Mouse (Mus musculus): Measurements from ENCODE around the gene Ncf2.

The Ncf2 gene

GRCm38 (mm10) chr1:152796683-152797263 is 3.2 kb upstream of the Ncf2 start:
- DNase-seq (ENCODE audit: low read depth) = no peak

GRCm38 (mm10) chr1:152798125-152798524 is 1.9 kb upstream of the Ncf2 start:
- no peak for DNase-seq (ENCODE audit: low read depth)

GRCm38 (mm10) chr1:152800633-152801176 is 711 bp downstream of the Ncf2 start:
- no peak for DNase-seq (ENCODE audit: low read depth)

- DNase-seq (ENCODE audit: low read depth) = no peak
These were observed 4.9 kb downstream of the Ncf2 start for GRCm38 (mm10) chr1:152804907-152805306.

GRCm38 (mm10) chr1:152807619-152808391 is 7.8 kb downstream of the Ncf2 start:
- DNase-seq (ENCODE audit: low read depth) = no peak

- no peak for DNase-seq (ENCODE audit: low read depth)
These were observed 8.3 kb downstream of the Ncf2 start for GRCm38 (mm10) chr1:152808392-152808680.

GRCm38 (mm10) chr1:152809541-152810252 is 9.7 kb downstream of the Ncf2 start:
- DNase-seq (ENCODE audit: low read depth) = no peak

- no peak for DNase-seq (ENCODE audit: low read depth)
These were observed 10.8 kb downstream of the Ncf2 start for GRCm38 (mm10) chr1:152810533-152811439.

GRCm38 (mm10) chr1:152815265-152815701 is 15.3 kb downstream of the Ncf2 start:
- DNase-seq (ENCODE audit: low read depth) = peak; percentile 22

- DNase-seq (ENCODE audit: low read depth) = no peak
These were observed 17.2 kb downstream of the Ncf2 start for GRCm38 (mm10) chr1:152817027-152817769.

- no peak for DNase-seq (ENCODE audit: low read depth)
These were observed 17.8 kb downstream of the Ncf2 start for GRCm38 (mm10) chr1:152817794-152818193.

- DNase-seq (ENCODE audit: low read depth) = no peak
These were observed 19.6 kb downstream of the Ncf2 start for GRCm38 (mm10) chr1:152819558-152819957.

- DNase-seq (ENCODE audit: low read depth) = no peak
These were observed 21.1 kb downstream of the Ncf2 start for GRCm38 (mm10) chr1:152820911-152821695.

GRCm38 (mm10) chr1:152821746-152822145 is 21.8 kb downstream of the Ncf2 start:
- DNase-seq (ENCODE audit: low read depth) = no peak

- no peak for DNase-seq (ENCODE audit: low read depth)
These were observed 24.2 kb downstream of the Ncf2 start for GRCm38 (mm10) chr1:152824206-152824605.

- DNase-seq (ENCODE audit: low read depth) = no peak
These were observed 26.5 kb downstream of the Ncf2 start for GRCm38 (mm10) chr1:152826446-152826845.

GRCm38 (mm10) chr1:152828168-152828567 is 28.2 kb downstream of the Ncf2 start:
- DNase-seq (ENCODE audit: low read depth) = no peak

GRCm38 (mm10) chr1:152828637-152829355 is 28.8 kb downstream of the Ncf2 start:
- DNase-seq (ENCODE audit: low read depth) = no peak

- no peak for DNase-seq (ENCODE audit: low read depth)
These were observed 30.1 kb downstream of the Ncf2 start for GRCm38 (mm10) chr1:152830054-152830453.

GRCm38 (mm10) chr1:152831003-152831402 is 31.0 kb downstream of the Ncf2 start:
- DNase-seq (ENCODE audit: low read depth) = no peak

Measured in induced T-regulatory cell, adult 2 months (primary cell).